Mouse (Mus musculus) C2C12 (cell line): ENCODE measurements around the gene Fam50b. TPM values are rescaled to one million over a fixed set of nuclear protein-coding genes. Genes with fewer than 3 reads are reported as not detected.

Source experiments
- H3K27me3 ChIP-seq: one replicate; pipeline ENCODE4 v1.6.1; 2011; ENCODE audit not compliant: control insufficient read depth, insufficient read depth, insufficient read length
- H3K36me3 ChIP-seq: one replicate; pipeline ENCODE4 v1.6.1; 2011; ENCODE audit not compliant: control insufficient read depth, insufficient read depth
- H3K4me3 ChIP-seq: one replicate; pipeline ENCODE4 v1.5.1; 2011; ENCODE audit warnings: mild to moderate bottlenecking, control low read depth; ENCODE audit not compliant: poor library complexity, insufficient read depth, severe bottlenecking
- H3K79me2 ChIP-seq: one replicate; pipeline ENCODE4 v1.6.1; 2011; ENCODE audit not compliant: control insufficient read depth, insufficient read depth
- H3K79me3 ChIP-seq: one replicate; pipeline ENCODE4 v1.6.1; 2011; ENCODE audit warnings: low read depth, control low read depth
- H3ac ChIP-seq: one replicate; pipeline ENCODE3; 2011; ENCODE audit warnings: low read depth; ENCODE audit not compliant: control insufficient read depth, insufficient read length
- CEBPB ChIP-seq: IDR thresholded peaks from one replicate; pipeline ENCODE4 v1.6.1; 2011; ENCODE audit warnings: low read depth, mild to moderate bottlenecking, control low read depth, moderate library complexity
- CTCF ChIP-seq: IDR thresholded peaks from one replicate; pipeline ENCODE4 v1.5.1; 2011; ENCODE audit not compliant: control insufficient read depth, insufficient read depth, insufficient read length
- FOSL1 ChIP-seq: IDR thresholded peaks from one replicate; pipeline ENCODE4 v1.8.0; 2011; ENCODE audit warnings: mild to moderate bottlenecking, low read length; ENCODE audit not compliant: poor library complexity, insufficient read depth, severe bottlenecking
- MAX ChIP-seq: IDR thresholded peaks from one replicate; pipeline ENCODE4 v1.6.1; 2011; ENCODE audit warnings: mild to moderate bottlenecking, control low read depth
- MYOD1 ChIP-seq: IDR thresholded peaks from one replicate; pipeline ENCODE4 v1.6.1; 2011; ENCODE audit warnings: low read depth; ENCODE audit not compliant: control insufficient read depth, insufficient read length
- MYOG ChIP-seq: IDR thresholded peaks from one replicate; pipeline ENCODE4 v1.6.1; 2011; ENCODE audit not compliant: control insufficient read depth, insufficient read length; ENCODE audit errors: extremely low read depth
- USF1 ChIP-seq: IDR thresholded peaks from one replicate; pipeline ENCODE4 v1.6.1; 2011; ENCODE audit warnings: low read depth, mild to moderate bottlenecking, control low read depth, moderate library complexity
- polyA plus RNA-seq: library from polyadenylated mRNA; unstranded; fragments of >200 nt; fragmentation: generic; extraction: Trizol; gene quantifications from one replicate; pipeline ENCODE4 v1.2.1, GENCODE M21; 2012; ENCODE audit warnings: missing spikeins

Fam50b gene
- polyA plus RNA-seq, 1 experiment, result not detected

DNA sequence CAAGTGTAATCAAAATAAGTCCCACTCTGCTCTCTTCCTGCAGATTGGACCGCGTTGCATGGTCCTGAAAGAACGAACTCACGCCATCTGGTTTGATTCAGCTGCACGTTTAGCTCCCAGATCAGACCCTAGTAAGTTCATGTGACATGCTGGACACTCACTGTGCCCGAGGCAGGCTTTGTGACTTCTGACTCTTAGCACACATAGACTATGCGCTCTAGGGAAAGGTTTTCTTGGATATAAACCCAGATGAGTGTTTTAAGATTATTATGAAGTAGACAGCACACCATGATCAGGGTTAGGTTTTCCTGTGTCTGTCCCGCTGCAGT is 8.2 kb upstream of the Fam50b start:
- Histone ChIP-seq H3K79me2 (no peaks in the 10 kb centered on the region), H3ac (peak overlapping the region; percentile 57), H3K36me3 (no peaks in the 10 kb centered on the region), H3K27me3 (no peaks in the 10 kb centered on the region), H3K4me3 (no peak overlapping the region), H3K79me3 (no peaks in the 10 kb centered on the region)
- no peak for TF ChIP-seq CTCF
- no peak for TF ChIP-seq FOSL1
- TF ChIP-seq MYOD1, result no peak
- no peak for TF ChIP-seq USF1
- TF ChIP-seq CEBPB, result no peak
- TF ChIP-seq MAX, result no peak
- no peak for TF ChIP-seq MYOG

DNA sequence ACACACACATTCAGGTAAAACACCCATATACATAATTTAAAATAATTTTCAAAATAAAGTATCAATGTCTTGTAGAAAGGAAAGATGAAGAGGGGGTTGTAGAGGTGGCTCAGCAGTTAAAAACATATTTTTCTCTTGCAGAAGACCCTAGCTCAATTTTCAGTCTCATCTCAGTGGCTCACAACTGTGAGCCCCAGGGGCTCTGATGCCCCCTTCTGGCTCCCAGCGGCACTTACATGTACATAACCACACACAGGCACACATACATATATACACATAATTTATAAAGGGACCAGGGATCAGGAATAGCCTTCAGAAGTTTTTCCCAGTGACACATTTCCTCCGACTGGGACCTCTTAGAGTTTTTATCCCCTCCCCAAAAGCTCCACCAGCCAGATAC is 7.6 kb upstream of the Fam50b start:
- H3K79me3 ChIP-seq, result no peaks in the 10 kb centered on the region
- no peaks in the 10 kb centered on the region for H3K36me3 ChIP-seq
- no peaks in the 10 kb centered on the region for H3K27me3 ChIP-seq
- H3K79me2 ChIP-seq, result no peaks in the 10 kb centered on the region
- H3ac ChIP-seq, result no peak overlapping the region
- no peak overlapping the region for H3K4me3 ChIP-seq
- TF ChIP-seq FOSL1, result no peak

DNA sequence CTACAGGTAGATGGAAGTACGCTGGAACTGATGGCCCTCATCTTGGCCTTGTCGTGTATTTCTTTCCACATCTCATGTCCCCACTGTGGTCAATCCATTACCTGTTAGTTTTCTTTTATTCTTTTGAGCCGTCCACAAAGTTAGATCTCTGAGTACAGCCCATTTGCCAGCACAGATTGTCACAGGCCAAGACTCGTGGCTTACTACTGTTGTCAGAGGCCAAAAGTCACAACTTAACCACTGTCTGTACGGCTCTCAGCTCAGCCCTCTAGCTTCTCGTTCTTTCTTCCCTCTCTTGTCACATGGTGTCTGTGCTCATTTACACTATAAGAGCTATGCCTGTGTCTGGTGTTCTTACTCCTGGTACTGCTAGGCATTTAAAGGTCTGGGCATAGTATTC is 3.1 kb upstream of the Fam50b start:
- H3K36me3 ChIP-seq, result no peaks in the 10 kb centered on the region
- no peaks in the 10 kb centered on the region for H3K79me3 ChIP-seq
- H3K4me3 ChIP-seq, result no peak overlapping the region
- no peaks in the 10 kb centered on the region for H3K79me2 ChIP-seq
- no peaks in the 10 kb centered on the region for H3K27me3 ChIP-seq
- no peak for TF ChIP-seq USF1
- no peak for TF ChIP-seq CEBPB
- TF ChIP-seq MYOG, result no peak
- TF ChIP-seq FOSL1, result no peak
- no peak for TF ChIP-seq CTCF
- TF ChIP-seq MYOD1, result no peak
- TF ChIP-seq MAX, result no peak
- H3ac ChIP-seq, result no peak overlapping the region

DNA sequence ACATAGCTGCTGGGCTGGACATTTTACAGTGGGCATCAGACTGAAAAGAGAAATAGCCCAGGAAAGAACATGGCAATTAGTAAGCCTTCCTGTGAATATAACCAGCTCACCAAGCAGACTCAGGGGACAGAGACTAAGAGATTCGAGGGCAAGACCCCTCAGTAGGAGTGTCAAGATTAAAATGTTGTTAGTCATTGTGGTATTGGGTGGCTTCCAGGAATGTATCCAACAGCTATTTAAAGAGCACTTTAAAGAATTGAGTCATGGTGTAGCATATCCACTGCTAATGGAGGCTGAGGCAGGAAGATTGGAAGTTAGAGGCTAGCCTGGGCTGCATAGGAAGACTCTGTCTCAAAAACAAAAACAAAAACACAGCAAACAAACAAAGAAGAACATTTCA is 870 bp upstream of the Fam50b start:
- H3K36me3 ChIP-seq, result no peaks in the 10 kb centered on the region
- no peak overlapping the region for H3K4me3 ChIP-seq
- no peaks in the 10 kb centered on the region for H3K79me3 ChIP-seq
- no peak overlapping the region for H3ac ChIP-seq
- H3K27me3 ChIP-seq, result no peaks in the 10 kb centered on the region
- no peaks in the 10 kb centered on the region for H3K79me2 ChIP-seq
- no peak for TF ChIP-seq MYOG
- TF ChIP-seq FOSL1, result peak; percentile 59

DNA sequence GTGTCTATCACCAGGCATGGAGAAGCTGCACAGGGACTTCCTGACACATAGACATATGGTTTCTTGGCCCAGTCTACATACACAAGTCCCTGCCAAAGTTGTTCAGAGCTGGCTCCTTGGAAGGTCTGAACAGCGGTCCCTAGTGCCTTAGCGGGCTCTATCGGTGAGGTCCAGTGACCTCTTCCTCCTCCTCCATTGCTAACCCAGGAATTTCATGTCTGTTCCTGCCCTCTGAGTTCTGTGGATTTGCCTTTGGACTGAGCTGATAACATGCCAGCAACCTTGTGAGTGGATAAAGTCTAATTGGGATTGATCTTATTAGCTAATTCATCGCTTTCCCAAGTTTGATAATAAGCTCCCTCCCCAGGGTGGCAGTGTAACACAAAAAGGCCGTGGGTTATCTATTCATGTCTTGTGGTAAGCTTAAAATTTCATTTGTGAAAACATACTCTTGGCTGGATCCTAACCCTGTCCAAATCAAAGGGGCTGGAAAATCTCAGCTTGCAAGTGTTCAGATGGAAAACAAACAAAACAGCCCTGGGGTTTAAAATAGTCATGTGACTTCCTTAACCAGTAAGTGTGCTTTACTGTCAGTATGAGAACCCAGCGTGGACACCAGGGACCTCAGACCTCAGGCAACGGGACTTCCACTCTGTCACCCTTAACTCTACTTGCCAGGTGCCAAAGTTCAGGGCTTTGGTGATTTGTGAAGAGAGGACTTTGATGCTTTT is 3.5 kb downstream of the Fam50b start:
- Histone ChIP-seq H3K79me3 (no peaks in the 10 kb centered on the region), H3ac (no peak overlapping the region), H3K79me2 (no peaks in the 10 kb centered on the region), H3K27me3 (no peaks in the 10 kb centered on the region), H3K4me3 (no peak overlapping the region), H3K36me3 (no peaks in the 10 kb centered on the region)
- TF ChIP-seq FOSL1, result no peak
- TF ChIP-seq CEBPB, result no peak
- no peak for TF ChIP-seq MAX
- no peak for TF ChIP-seq CTCF
- TF ChIP-seq USF1, result no peak
- no peak for TF ChIP-seq MYOD1

DNA sequence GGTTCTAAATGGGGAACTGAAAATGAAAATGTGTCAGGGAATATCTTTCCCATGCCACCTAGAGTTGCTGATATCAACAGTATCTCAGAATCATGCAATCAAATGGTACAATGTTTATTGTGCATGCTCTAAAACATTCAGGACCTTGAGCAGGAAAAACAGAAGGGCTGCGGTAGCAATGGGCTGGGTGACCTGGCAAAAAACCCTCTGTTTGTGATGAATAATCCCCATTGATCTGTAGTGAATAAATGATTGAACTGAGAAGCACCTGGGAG is 4.0 kb downstream of the Fam50b start:
- no peak overlapping the region for H3K4me3 ChIP-seq
- no peak for TF ChIP-seq USF1
- TF ChIP-seq FOSL1, result no peak
- no peak for TF ChIP-seq CEBPB
- no peak for TF ChIP-seq MYOG
- TF ChIP-seq MAX, result no peak
- TF ChIP-seq MYOD1, result no peak
- no peak for TF ChIP-seq CTCF
- no peaks in the 10 kb centered on the region for H3K27me3 ChIP-seq
- H3K36me3 ChIP-seq, result no peaks in the 10 kb centered on the region
- no peaks in the 10 kb centered on the region for H3K79me3 ChIP-seq
- no peaks in the 10 kb centered on the region for H3K79me2 ChIP-seq
- no peak overlapping the region for H3ac ChIP-seq
